Mouse (Mus musculus) G1E (cell line): ENCODE data around the gene Fbrsl1. TPM values are rescaled to one million over a fixed set of nuclear protein-coding genes. Genes with fewer than 3 reads are reported as not detected.
"Not testable (repeated sequence)": the region's sequence is repeated elsewhere in the genome, so short reads cannot be mapped to it uniquely, and the experiment has no call there.

ENCODE experiments used
- ATAC-seq: 2 replicates; pipeline ENCODE4 v1.8.0; 2016; ENCODE audit warnings: mild to moderate bottlenecking; ENCODE audit not compliant: insufficient number of reproducible peaks, poor library complexity, low FRiP score, severe bottlenecking; ENCODE audit errors: extremely low read depth
- DNase-seq: peaks from one replicate; pipeline ENCODE4 v3.0.0; 2012; ENCODE audit warnings: low spot score
- H3K27me3 ChIP-seq: 2 replicates; pipeline ENCODE4 v1.6.1; 2012; ENCODE audit warnings: mild to moderate bottlenecking, low read length, inconsistent platforms; ENCODE audit not compliant: insufficient read depth
- H3K36me3 ChIP-seq: replicated peaks from 2 replicates; pipeline ENCODE3; 2012; ENCODE audit warnings: mild to moderate bottlenecking, inconsistent platforms
- H3K4me1 ChIP-seq: 2 replicates; pipeline ENCODE4 v1.6.1; 2012; ENCODE audit warnings: low read depth, low read length, inconsistent platforms, mixed read lengths; ENCODE audit not compliant: insufficient read depth
- H3K4me3 ChIP-seq: 2 replicates; pipeline ENCODE4 v1.5.1; 2012; ENCODE audit warnings: low read depth, mild to moderate bottlenecking, inconsistent platforms, low read length, moderate library complexity, mixed read lengths
- H3K9me3 ChIP-seq: replicated peaks from 2 replicates; pipeline ENCODE4 v1.6.1; 2012; ENCODE audit warnings: inconsistent platforms
- CTCF ChIP-seq: IDR thresholded peaks from 2 replicates; pipeline ENCODE4 v1.5.1; 2012; ENCODE audit warnings: low read depth, low read length, inconsistent platforms, mixed read lengths
- GATA1 ChIP-seq: IDR thresholded peaks from 2 replicates; pipeline ENCODE4 v1.6.1; 2012; ENCODE audit warnings: borderline replicate concordance, low read length, inconsistent platforms, mixed read lengths
- GATA2 ChIP-seq: IDR thresholded peaks from 2 replicates; pipeline ENCODE4 v1.6.1; 2012; ENCODE audit warnings: low read depth, low read length, inconsistent platforms, borderline replicate concordance
- POLR2AphosphoS5 ChIP-seq: IDR thresholded peaks from 2 replicates; pipeline ENCODE4 v1.6.1; 2012; ENCODE audit warnings: low read depth, low read length, inconsistent platforms; ENCODE audit not compliant: insufficient replicate concordance
- TAL1 ChIP-seq: conservative IDR thresholded peaks from 2 replicates; pipeline ENCODE4 v1.6.1; 2012; ENCODE audit warnings: low read depth, low read length, inconsistent platforms, mixed read lengths
- polyA plus RNA-seq: library from polyadenylated mRNA; stranded (reverse); fragments of >175 nt; gene quantifications from 2 replicates; pipeline ENCODE4 v1.2.3, GENCODE M21; 2012
- total RNA-seq, 2 experiments: library from RNA; stranded (forward) in 1 of 2; stranded (reverse) in 1 of 2; fragments of 200-1000 nt in 1 of 2; fragments of >200 nt in 1 of 2; fragmentation: Nextera tagmentation in 1 of 2; gene quantifications; 2 replicates each; pipeline ENCODE4 v1.2.3; 2014 to 2017

The Fbrsl1 gene
- total and polyA plus RNA-seq, 3 experiments = 8.3 to 102 (median 57.3) TPM

DNA sequence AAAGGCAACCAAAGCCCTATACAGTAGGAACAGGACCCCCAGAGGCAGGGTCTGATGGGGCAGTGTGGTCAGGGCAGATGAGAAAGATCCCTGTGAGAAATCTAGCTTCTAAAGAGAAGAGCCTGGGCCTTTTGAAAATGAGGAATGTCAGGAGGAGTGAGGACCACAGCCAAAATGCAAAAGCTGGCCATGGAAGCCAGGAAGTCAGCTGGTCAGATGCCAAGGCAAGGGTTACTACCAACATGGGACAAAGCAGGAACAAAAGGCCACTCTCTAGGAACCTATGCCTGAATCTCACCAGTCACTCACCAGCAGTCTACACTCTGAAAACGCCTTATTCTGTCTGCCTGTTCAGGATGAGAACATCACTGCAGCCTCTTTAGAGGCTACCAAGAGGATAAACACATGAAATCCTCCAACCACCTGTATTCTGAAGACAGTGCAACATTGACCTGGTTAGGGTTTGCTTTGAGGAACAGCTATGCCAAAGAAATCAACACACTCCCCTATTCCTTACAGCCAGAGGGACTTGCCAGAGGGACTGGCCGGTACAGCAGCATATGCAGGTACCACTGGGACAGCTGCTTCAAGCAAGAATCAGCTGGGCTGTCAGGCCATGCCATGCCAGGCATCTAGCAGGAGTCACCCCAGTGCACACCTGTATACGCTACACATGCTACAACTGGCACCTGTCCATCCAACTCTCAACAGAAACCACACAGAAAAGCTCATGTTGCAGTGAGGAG, 8.6 kb downstream of the Fbrsl1 start:
- no peak for TF ChIP-seq POLR2AphosphoS5
- no peak for TF ChIP-seq GATA2
- no peak for TF ChIP-seq TAL1
- no peak for TF ChIP-seq CTCF
- no peak for TF ChIP-seq GATA1
- H3K36me3 ChIP-seq = peaks cover 87% of the 10 kb centered on the region
- H3K9me3 ChIP-seq = no peaks in the 10 kb centered on the region
- ATAC-seq (no peak), DNase-seq (no peak)
- H3K27me3 ChIP-seq = no peaks in the 10 kb centered on the region
- peaks cover 49% of the 10 kb centered on the region for H3K4me1 ChIP-seq
- H3K4me3 ChIP-seq = no peak overlapping the region

DNA sequence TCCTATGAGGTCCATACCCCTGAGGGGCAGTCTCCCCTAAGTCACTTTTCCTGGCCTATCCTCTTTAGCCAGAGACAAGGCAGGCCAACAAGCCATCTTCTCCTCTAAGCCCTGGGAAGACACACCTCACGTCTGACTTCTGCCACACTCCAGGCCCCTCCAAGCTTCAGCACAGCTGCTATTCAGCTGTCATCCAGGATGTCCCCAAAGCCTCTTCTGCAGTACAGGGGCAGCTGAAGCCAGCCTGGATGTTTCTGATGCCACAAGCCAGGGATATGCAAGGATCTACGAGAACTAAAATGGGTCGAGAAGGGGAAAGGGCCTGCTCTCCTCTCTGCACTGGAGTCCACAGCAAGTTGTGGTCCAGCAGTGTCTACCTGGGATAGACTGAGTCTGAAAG, 9.7 kb downstream of the Fbrsl1 start:
- ATAC-seq (no peak), DNase-seq (no peak)
- H3K4me1 ChIP-seq = peaks cover 39% of the 10 kb centered on the region
- TF ChIP-seq GATA1 (no peak), CTCF (no peak), GATA2 (no peak), POLR2AphosphoS5 (no peak), TAL1 (no peak)
- no peak overlapping the region for H3K4me3 ChIP-seq
- peaks cover 80% of the 10 kb centered on the region for H3K36me3 ChIP-seq
- no peaks in the 10 kb centered on the region for H3K27me3 ChIP-seq
- no peaks in the 10 kb centered on the region for H3K9me3 ChIP-seq

DNA sequence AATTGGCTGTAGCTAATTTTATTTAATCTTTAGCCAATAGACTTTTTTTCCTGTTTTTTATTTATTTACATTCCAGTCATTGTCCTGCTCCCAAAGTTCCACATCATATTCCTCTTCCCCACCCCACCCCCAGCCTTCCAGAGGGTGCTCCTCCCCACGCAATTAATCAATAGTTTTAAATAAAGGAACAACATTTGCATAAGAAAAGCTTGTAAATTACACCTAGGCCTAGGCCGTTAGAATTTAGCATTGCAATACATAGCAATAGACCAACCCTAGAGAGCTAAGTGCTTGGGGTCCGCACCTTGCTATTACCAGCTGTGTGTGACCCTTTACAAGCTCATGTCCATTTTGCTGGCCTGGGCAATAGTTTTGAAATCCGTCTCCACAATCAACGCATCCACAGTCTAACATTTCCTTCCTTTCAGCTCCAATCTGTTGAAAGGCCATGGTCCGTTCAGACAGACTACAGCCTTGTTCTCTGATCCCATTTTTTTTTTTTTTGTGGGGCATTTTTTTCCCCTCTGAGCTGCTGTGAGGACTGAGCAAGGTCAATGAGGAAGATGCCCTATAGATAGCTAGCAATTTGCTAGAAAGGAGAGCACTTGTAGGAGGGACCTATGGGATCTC, 10.6 kb downstream of the Fbrsl1 start:
- DNase-seq (no peak), ATAC-seq (no peak)
- H3K4me1 ChIP-seq = peaks cover 32% of the 10 kb centered on the region
- H3K9me3 ChIP-seq = no peaks in the 10 kb centered on the region
- no peaks in the 10 kb centered on the region for H3K27me3 ChIP-seq
- H3K4me3 ChIP-seq = no peak overlapping the region
- TF ChIP-seq TAL1 (no peak), CTCF (no peak), POLR2AphosphoS5 (no peak), GATA1 (no peak), GATA2 (no peak)
- peaks cover 80% of the 10 kb centered on the region for H3K36me3 ChIP-seq

DNA sequence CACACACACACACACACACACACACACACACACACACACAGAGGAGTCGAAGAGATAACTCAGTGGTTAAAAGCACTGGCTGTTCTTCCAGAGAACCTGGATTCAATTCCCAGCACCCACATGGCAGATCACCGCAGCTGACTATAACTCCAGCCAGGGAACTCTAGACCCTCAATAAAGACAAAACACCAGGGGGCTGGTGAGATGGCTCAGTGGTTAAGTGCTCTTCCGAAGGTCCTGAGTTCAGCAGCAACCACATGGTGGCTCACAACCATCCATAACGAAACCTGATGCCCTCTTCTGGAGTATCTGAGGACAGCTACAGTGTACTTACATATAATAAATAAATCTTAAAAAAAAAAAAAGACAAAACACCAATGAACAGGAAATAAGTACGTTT, 12.1 kb downstream of the Fbrsl1 start:
- not testable (repeated sequence) for H3K27me3 ChIP-seq, DNase-seq, ATAC-seq, H3K4me3 ChIP-seq, H3K9me3 ChIP-seq
- Histone ChIP-seq H3K4me1 (peaks cover 26% of the 10 kb centered on the region), H3K36me3 (peaks cover 80% of the 10 kb centered on the region)

DNA sequence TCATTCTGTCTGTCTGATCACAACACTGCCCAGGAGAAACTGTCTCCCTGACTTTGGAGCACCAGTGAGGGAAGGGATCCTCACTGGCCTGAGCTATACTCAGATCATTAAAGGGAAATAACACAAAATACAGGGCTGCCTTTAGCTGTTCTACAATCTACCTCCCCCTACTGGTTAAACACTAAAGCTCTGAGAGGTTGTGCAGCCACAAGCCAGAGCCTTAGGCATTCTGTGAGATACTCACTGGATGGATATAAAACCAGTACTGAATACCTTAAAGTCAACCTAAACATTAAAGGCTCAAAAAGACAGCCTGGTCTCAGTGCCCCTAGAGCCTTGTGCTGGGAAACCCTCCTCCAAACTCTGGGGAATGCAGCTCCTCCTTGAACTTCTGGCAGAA, 13.5 kb downstream of the Fbrsl1 start:
- H3K36me3 ChIP-seq = peaks cover 80% of the 10 kb centered on the region
- ATAC-seq = no peak

DNA sequence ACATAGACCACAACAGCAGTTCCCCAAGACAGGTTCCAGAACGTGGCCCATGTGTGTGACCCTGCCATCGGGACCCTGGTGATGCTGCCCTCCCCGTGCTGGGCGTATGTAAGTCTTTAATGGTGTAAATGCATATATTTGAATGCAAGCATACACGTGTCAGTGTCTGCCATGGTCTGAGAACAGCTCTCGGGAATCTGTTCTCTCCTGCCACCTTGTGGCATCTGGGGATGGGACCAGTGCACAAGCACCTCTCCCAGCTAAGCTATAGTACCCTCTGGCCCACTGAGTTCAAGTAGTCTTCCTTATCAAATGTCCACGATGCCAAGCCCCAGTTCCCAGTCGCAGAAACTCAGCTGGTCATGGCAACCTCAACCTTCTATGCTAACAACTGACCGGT, 19.3 kb downstream of the Fbrsl1 start:
- no peaks in the 10 kb centered on the region for H3K9me3 ChIP-seq
- H3K36me3 ChIP-seq = peaks cover 91% of the 10 kb centered on the region
- H3K27me3 ChIP-seq = no peaks in the 10 kb centered on the region
- no peak overlapping the region for H3K4me3 ChIP-seq
- ATAC-seq = peak; percentile 74
- H3K4me1 ChIP-seq = no peaks in the 10 kb centered on the region
- TF ChIP-seq TAL1 (no peak), GATA1 (no peak), GATA2 (no peak), CTCF (peak; percentile 21; the same call in 1 of the 2 replicates)
- DNase-seq = peak; percentile 43

More for the DNA sequence above, 13.5 kb downstream of the Fbrsl1 start:
- Histone ChIP-seq H3K27me3 (no peaks in the 10 kb centered on the region), H3K9me3 (no peaks in the 10 kb centered on the region), H3K4me3 (no peak overlapping the region), H3K4me1 (peaks cover 21% of the 10 kb centered on the region)
- DNase-seq = no peak
- TF ChIP-seq CTCF (0 out of 2 replicates have a peak, but pooled peaks have one; percentile 10), GATA2 (no peak)

DNA sequence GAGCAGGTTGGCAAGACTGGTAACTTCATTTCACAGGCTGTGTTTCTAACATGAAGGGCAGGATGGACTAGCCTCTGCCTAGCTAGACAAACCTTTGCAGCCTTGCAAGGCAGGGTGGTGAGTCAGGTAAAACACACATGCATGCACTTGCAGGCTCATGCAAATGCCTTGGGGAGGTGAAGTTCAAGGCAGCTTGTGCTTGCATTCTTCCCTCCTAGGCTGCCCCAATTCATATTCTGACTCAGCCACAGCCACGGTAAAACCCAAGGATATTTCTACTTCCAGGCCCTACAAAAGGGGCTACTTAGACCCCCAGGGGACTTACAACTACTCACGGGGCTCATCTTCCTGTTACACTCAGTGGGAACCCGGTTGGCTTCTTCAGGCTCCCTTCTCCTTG, 20.0 kb downstream of the Fbrsl1 start:
- Histone ChIP-seq H3K36me3 (peaks cover 92% of the 10 kb centered on the region), H3K4me1 (no peaks in the 10 kb centered on the region)
- DNase-seq = no peak

More for the DNA sequence above, 20.0 kb downstream of the Fbrsl1 start:
- TF ChIP-seq TAL1 = no peak
- TF ChIP-seq GATA1 = no peak
- TF ChIP-seq CTCF = no peak
- no peak for TF ChIP-seq GATA2
- Histone ChIP-seq H3K27me3 (no peaks in the 10 kb centered on the region), H3K4me3 (no peak overlapping the region), H3K9me3 (no peaks in the 10 kb centered on the region)
- no peak for ATAC-seq
